Mouse (Mus musculus) retina, embryonic 14.5 days (tissue): Measurements from ENCODE around the gene Grik2.

Experiments used
- DNase-seq: peaks from one replicate; pipeline ENCODE4 v3.0.0-alpha.2; 2015; ENCODE audit warnings: low spot score

Grik2 gene

GRCm38 (mm10) chr10:49788381-49788906 is at the start of gene Grik2:
Gene Grik2, minus strand, starts transcription at chr10:49788766.
- peak; percentile 86 for DNase-seq

- no peak for DNase-seq
Observed at GRCm38 (mm10) chr10:49834392-49834791, 45.8 kb upstream of the Grik2 start.

GRCm38 (mm10) chr10:49807276-49807675 is 18.7 kb upstream of the Grik2 start:
- no peak for DNase-seq

GRCm38 (mm10) chr10:49801001-49801400 is 12.4 kb upstream of the Grik2 start:
- no peak for DNase-seq

GRCm38 (mm10) chr10:49794129-49794528 is 5.6 kb upstream of the Grik2 start:
- no peak for DNase-seq

- no peak for DNase-seq
Observed at GRCm38 (mm10) chr10:49790326-49790725, 1.8 kb upstream of the Grik2 start.

GRCm38 (mm10) chr10:49789711-49790110 is 1.1 kb upstream of the Grik2 start:
- DNase-seq = peak; percentile 12

- DNase-seq = no peak
Observed at GRCm38 (mm10) chr10:49788914-49789313, 348 bp upstream of the Grik2 start.

GRCm38 (mm10) chr10:49786630-49787029 is 1.9 kb downstream of the Grik2 start:
- no peak for DNase-seq

GRCm38 (mm10) chr10:49785477-49785876 is 3.1 kb downstream of the Grik2 start:
- peak; percentile 58 for DNase-seq

GRCm38 (mm10) chr10:49784831-49785230 is 3.7 kb downstream of the Grik2 start:
- DNase-seq = peak; percentile 71

- DNase-seq = peak; percentile 65
Observed at GRCm38 (mm10) chr10:49782741-49783691, 5.5 kb downstream of the Grik2 start.

GRCm38 (mm10) chr10:49782061-49782460 is 6.5 kb downstream of the Grik2 start:
- no peak for DNase-seq

- DNase-seq = no peak
Observed at GRCm38 (mm10) chr10:49780430-49780829, 8.1 kb downstream of the Grik2 start.

- DNase-seq = no peak
Observed at GRCm38 (mm10) chr10:49768897-49769296, 19.7 kb downstream of the Grik2 start.

GRCm38 (mm10) chr10:49767556-49767955 is 21.0 kb downstream of the Grik2 start:
- no peak for DNase-seq

GRCm38 (mm10) chr10:49762607-49763006 is 26.0 kb downstream of the Grik2 start:
- DNase-seq = peak; percentile 15

- no peak for DNase-seq
Observed at GRCm38 (mm10) chr10:49751769-49752168, 36.8 kb downstream of the Grik2 start.

GRCm38 (mm10) chr10:49731841-49732240 is 56.7 kb downstream of the Grik2 start:
- no peak for DNase-seq

- no peak for DNase-seq
Observed at GRCm38 (mm10) chr10:49723706-49724105, 64.9 kb downstream of the Grik2 start.

GRCm38 (mm10) chr10:49716856-49717255 is 71.7 kb downstream of the Grik2 start:
- DNase-seq = no peak

GRCm38 (mm10) chr10:49709748-49710147 is 78.8 kb downstream of the Grik2 start:
- DNase-seq = no peak

GRCm38 (mm10) chr10:49704446-49704845 is 84.1 kb downstream of the Grik2 start:
- no peak for DNase-seq
